Mouse (Mus musculus) brain, adult 2 months (tissue): ENCODE data around the gene Ano4.

Experiments used
- DNase-seq: peaks from one replicate; pipeline ENCODE4 v3.0.0; 2011; ENCODE audit warnings: low read depth, low spot score

The Ano4 gene

DNA sequence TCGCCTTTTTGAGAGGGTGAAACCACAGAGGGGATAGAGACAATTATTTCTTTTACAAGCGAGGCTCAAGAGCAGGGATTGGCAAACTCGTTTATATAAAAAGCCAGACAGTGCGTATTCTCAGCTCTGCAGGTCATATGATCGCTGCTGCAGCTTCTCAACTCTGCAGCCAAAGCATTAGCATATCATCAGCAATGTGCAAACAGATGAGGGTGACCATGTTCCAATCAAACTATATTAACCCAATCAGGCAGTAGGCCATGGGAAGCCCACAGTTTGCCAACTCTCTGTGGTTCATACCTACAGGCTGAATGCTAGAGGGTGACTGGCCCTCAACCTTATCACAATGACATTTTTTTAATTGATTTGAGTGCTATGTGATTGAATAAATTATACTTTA is 64.2 kb downstream of the Ano4 start:
- DNase-seq, result peak; percentile 70

DNA sequence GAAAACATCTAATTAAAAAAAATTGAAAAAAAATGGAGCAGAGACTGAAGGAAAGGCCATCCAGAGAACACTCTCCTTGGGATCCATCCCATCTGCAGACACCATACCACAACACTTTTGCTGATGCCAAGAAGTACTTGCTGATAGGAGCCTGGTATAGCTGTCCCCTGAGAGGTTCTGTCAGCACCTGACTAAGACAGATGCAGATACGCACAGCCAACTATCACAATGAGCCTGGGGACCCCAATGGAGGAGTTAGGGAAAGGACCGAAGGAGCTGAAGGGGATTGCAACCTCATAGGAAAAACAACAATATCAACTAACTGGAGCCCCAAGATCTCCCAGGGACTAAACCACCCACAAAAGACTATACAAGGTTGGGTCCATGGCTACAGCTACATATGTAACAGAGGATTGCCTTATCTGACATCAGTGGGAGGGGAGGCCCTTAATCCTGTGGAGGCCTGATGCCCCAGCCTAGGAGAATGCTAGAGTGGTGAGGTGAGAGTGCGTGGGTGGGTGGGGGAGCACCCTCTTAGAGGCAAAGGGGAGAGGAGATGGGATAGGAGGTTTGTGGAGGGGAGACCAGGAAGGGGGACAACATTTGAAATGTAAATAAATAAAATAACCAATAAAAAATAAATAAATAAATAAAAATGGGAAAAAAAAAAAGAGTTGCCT is 71.4 kb downstream of the Ano4 start:
- DNase-seq, result no peak

DNA sequence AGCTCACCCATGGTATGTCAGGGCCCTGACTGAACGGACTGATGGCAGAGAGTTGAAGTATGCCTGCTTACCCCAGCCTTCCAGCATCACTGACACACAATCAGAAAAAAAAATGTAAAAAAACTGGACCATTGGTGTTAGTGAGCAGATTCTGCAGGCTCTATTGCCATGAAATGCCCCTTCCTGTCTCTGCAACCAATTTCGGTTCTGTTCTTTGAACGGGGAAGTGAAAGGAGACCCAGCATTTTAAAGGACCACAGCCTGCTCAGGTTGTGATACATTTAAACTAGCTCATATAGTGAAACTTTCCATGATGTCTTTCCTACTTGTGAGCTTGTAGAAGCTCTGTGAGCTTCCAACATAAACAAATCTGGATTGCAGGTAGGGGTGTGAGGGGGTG is 77.2 kb downstream of the Ano4 start:
- DNase-seq, result no peak

DNA sequence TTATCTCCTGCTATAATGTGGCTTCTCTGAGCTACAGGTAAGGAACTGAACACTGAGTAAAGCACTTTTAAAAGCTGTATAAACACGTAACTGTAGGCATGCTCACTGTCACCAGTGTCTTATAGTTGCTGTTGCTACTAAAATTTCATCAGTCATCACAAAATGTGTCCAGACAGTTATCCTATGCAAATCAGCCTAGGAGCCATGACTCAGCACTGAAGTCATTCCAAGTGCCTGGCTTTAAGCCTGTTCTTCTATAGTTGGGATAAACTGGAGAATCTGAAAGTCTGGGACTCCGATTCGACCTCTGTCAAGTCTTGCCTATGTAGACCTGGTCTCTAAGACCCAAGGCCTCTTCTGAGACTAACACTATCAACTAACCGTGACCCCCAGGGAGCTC is 81.2 kb downstream of the Ano4 start:
- DNase-seq, result peak; percentile 77

- peak; percentile 70 for DNase-seq
These were observed 86.8 kb downstream of the Ano4 start for GRCm38 (mm10) chr10:89257457-89258381.

DNA sequence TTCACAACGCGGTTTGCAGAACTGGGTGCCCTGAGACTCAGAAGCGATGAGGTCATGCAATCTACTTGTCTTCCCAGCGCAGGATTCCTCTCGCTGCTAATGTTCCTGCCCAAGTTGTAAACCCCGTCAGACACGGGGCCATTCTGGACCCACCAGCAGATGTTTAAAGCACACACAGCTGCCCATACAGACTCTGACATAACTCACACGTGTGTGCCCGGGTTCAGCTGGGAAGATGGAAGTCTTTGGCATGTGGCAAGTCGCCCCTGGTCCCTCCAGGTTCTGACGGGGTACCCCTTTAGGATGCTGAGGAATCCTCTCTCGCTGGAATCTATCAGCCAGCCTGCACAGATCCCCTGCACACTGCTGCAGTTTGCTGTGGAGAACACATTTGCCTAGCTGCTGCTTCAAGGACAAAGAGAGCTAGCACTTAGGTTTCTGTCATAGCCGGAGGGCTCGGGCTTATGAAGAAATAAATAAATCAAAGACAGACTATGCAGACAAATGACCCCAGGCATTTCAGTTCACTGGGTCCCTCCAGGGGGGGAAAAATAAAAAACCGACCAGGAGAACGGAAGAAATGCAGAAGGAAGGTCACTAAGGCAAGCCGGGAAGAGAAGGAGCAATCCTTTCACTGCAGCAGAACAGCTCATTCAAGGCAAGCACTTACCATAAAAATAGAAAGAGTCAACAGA is 87.7 kb downstream of the Ano4 start:
- peak; percentile 82 for DNase-seq

GRCm38 (mm10) chr10:89254765-89255164 is 89.8 kb downstream of the Ano4 start:
- peak; percentile 35 for DNase-seq

GRCm38 (mm10) chr10:89253799-89254198 is 90.8 kb downstream of the Ano4 start:
- peak; percentile 41 for DNase-seq

DNA sequence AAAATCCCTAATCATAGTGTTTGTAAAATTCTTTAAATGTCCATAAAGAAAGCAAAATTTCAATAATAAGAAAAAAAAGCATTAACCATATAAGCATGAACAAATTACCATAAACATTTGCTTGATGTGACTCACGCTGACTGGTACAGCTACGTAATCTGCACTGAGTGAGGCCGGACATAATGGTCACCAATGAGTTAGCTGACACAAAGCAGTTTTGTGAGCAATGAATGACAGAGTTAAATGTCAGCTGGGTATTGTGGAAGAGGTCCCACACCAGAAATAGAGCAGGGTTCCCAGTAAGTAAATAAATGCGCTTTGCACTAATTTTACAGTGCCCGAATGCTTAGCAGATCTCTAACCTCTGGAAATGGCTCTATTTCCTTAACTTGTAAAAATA is 91.9 kb downstream of the Ano4 start:
- peak; percentile 85 for DNase-seq

DNA sequence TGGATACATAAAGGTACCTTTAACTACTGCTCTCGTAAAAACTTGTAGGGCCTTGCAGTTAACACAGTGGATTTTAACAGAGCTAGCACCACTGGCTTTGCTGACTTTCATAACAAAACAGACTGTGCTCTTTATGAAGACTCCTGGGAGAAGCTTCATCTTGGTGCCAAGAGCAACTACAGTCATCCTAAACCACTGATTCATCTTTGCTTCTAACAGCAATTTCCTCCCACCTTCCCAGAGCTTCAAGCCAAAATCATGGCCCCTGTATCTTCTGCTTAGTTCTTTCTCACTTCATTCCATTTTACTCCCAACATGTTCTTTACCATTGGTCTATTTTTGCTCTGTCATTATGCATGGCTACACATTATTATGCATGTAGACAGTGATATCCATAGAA is 100.8 kb downstream of the Ano4 start:
- peak; percentile 82 for DNase-seq

DNA sequence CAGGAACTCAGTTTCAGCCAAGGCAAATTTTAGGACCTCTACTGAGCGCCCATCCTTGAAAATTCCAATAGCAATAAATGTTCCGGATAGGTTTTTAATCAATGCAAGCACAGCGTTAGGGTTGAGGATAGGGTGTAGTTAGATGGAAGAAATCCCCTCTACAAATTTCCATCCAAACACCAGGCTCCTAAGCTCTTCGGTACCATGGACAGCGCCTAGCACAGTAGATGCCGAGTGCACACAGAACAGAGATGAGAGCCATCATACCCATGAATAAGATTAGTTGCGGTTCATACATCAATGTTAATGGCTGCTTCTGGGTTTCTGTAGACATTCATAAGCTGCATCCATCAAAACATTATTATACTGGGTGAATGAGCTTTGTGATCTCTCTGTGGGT is 120.0 kb downstream of the Ano4 start:
- peak; percentile 32 for DNase-seq

DNA sequence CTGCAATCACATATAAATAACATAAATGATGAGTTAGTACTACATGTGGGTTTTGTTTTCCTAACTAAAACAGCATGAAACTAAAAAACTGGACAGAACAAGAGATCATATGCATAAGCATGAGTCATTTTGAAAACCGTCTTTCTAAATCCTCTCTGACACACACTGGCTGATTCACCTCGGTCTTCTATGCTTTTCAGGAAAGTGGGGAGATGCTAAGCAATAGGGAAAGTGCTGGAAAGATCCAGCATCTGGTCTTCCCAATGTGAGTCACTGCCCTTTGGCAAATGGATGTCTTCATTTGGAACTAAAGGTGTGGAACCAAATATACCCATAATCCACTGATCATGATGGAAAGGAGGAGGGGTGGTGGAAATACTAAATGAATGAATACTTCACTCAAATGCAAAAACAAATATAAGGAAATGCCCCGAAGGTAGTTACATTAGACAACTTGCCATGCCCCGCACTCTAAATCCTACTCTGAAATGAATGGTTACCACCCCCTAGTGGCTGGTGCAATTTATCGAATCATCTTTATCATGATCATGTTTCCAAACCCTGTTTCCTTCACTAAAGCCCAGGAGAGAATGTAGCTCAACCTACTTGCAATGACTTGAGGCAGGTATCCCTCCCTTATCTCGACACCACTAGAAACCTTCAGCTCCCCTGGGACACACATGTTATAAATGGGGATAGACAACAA is 122.1 kb downstream of the Ano4 start:
- peak; percentile 53 for DNase-seq

GRCm38 (mm10) chr10:89216078-89216477 is 128.5 kb downstream of the Ano4 start:
- DNase-seq, result no peak

GRCm38 (mm10) chr10:89205858-89206257 is 138.7 kb downstream of the Ano4 start:
- DNase-seq, result peak; percentile 56

GRCm38 (mm10) chr10:89196444-89196843 is 148.1 kb downstream of the Ano4 start:
- peak; percentile 73 for DNase-seq

- DNase-seq, result no peak
These were observed 149.5 kb downstream of the Ano4 start for GRCm38 (mm10) chr10:89195068-89195467.

- DNase-seq, result peak; percentile 47
These were observed 150.1 kb downstream of the Ano4 start for GRCm38 (mm10) chr10:89194440-89194839.

- DNase-seq, result peak; percentile 69
These were observed 166.6 kb downstream of the Ano4 start for GRCm38 (mm10) chr10:89177921-89178320.

DNA sequence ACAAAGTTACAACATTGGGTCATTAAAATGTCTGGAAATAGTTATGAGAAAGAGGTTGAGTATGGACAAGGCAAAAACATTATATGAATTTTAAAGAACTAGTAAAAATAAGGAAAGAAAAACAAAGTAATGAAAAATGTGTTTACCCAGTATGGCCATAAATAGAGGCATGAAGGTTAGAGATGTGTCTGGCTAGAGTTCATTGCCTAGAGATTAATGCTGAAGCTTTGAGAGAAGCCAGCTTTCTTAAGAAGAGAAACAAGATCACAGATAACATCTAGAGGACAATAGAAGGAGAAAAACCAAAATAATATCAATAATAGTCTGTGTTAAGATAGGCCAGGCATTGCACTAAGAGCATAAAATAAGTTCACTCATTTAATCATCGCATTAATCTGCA is 180.0 kb downstream of the Ano4 start:
- no peak for DNase-seq

DNA sequence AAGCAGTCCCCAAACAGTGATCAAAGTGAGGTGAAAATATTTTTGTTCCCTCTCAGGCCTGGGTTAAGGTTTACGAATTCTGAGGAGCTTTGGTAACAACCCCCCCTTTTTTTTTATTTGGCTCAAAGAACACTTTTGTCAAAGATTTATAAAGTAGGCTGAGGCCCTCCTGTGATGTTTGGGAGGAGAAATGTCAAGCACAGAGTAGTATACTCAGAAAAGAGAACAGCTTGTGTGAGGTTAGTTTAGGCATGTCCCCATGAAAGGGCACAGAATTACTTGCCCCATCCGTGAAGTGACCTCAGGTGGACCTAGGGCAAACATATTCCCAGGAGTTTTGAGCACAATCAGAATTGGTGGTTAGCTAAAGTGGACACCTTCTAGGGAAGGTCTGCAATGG is 189.1 kb downstream of the Ano4 start:
- no peak for DNase-seq

GRCm38 (mm10) chr10:89154797-89155465 is 189.6 kb downstream of the Ano4 start:
- peak; percentile 72 for DNase-seq
